Mouse (Mus musculus) bone marrow, adult 2 months (tissue): ENCODE data around the gene Lamtor3. TPM values are rescaled to one million over a fixed set of nuclear protein-coding genes. Genes with fewer than 3 reads are reported as not detected.

Experiments used
- H3K27ac ChIP-seq: fragments of 200-500 bp; 2 replicates; pipeline ENCODE4 v1.5.1; 2012; ENCODE audit warnings: low read depth, mild to moderate bottlenecking, control low read depth, inconsistent platforms, low read length; ENCODE audit not compliant: control insufficient read depth, poor library complexity, insufficient read depth
- H3K4me1 ChIP-seq: fragments of 200-500 bp; 2 replicates; pipeline ENCODE4 v1.6.1; 2011; ENCODE audit warnings: low read length; ENCODE audit not compliant: control insufficient read depth, insufficient read depth
- H3K4me3 ChIP-seq: fragments of 200-500 bp; replicated peaks from 2 replicates; pipeline ENCODE3; 2011; ENCODE audit warnings: mild to moderate bottlenecking, low read depth, low read length, control low read depth; ENCODE audit not compliant: control insufficient read depth
- CTCF ChIP-seq: fragments of 200-500 bp; IDR thresholded peaks from 2 replicates; pipeline ENCODE4 v1.5.1; 2011; ENCODE audit warnings: low read length, control low read depth; ENCODE audit not compliant: control insufficient read depth, insufficient read depth
- POLR2A ChIP-seq: fragments of 200-500 bp; IDR thresholded peaks from 2 replicates; pipeline ENCODE4 v1.6.1; 2011; ENCODE audit warnings: low read depth, mild to moderate bottlenecking, control low read depth, low read length, borderline replicate concordance; ENCODE audit not compliant: control insufficient read depth
- WGBS: fragments of 180-500 bp; shearing (Covaris S2); methylation state at CpG from one replicate; pipeline ENCODE4 v1.1.7; 2018; 5-methylcytosine and 5-hydroxymethylcytosine counted together
- polyA plus RNA-seq: library from polyadenylated mRNA; stranded (reverse); fragments of >200 nt; gene quantifications from 2 replicates; pipeline ENCODE4 v1.2.4, GENCODE M21; 2011; ENCODE audit warnings: low replicate concordance; ENCODE audit not compliant: missing spikeins, insufficient read depth, insufficient read length

Gene Lamtor3
- polyA plus RNA-seq: 41.6 and 45.1 TPM in 2 replicates

DNA sequence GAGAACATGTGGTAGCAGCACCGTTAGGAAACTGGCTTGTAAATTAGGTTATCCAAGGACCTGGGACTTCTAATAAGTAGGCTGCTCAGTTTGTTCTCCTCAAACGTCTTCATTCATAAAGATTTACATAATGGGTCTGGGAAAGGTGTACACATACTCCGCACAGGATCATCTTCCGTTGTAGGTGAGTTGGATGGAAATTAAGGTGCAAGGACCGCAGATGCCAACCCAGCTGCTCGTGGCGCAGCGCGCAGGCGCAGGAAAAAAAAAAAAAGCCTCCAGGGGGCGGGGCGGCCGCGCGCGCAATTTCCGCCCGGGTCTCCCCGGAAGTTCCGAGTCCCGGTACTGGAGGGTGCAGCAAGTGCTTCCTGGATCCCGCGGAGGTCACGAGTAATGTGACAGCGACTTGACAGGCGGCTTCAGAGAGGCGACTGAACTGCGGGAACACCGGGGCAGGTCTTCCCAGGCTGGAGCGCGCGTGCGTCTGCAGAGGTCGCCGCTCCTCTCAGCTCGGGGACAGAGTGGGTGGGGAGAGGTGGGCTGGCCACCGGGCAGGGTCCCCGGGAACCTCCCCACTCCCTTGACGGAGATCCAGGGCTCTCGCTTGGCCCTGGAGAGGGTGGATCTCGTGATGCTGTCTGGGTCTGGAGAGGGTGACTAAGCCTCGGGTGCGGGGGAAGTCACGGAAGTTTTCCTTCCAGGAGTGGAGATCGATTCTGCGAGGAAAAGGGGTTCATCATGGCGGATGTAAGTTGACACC is at the start of gene Lamtor3:
Gene Lamtor3 (plus strand): TSS at position 335 of the 760 bp plus-strand sequence.
- TF ChIP-seq CTCF (no peak), POLR2A (peak; percentile 64; the same call in 1 of the 2 replicates)
- under 1% methylated on average over 47 of the region's 47 CpGs for WGBS

DNA sequence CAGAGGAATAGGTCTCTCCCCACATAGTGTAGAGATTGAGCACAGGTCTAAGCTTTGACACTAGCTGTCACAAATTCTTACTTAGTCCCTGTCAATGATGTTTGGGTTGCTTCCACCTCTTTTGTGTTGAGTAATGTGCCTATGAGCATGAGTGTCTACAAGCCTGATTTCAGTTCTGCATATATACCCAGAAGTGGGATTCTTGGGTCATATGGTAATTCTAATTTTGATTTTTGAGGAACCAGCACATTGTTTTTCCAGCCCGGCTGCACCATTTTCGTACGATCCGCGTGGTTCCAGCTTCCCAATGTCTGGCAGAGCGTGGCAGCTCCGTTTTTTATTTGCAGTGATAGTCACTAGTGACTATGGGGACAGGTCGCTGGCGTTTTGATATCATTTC is 48.9 kb upstream of the Lamtor3 start:
- Histone ChIP-seq H3K27ac (no peak overlapping the region), H3K4me1 (no peaks in the 10 kb centered on the region; the same call in 1 of the 2 replicates), H3K4me3 (no peak overlapping the region)
- TF ChIP-seq POLR2A (no peak), CTCF (no peak)
- WGBS: 84% methylated on average over 9 of the region's 9 CpGs

More for the DNA sequence above, at the start of gene Lamtor3:
- Histone ChIP-seq H3K4me1 (no peaks in the 10 kb centered on the region; the same call in 1 of the 2 replicates), H3K27ac (peak within 1 kb of the TSS; percentile 78), H3K4me3 (peak within 1 kb of the TSS; percentile 90)

DNA sequence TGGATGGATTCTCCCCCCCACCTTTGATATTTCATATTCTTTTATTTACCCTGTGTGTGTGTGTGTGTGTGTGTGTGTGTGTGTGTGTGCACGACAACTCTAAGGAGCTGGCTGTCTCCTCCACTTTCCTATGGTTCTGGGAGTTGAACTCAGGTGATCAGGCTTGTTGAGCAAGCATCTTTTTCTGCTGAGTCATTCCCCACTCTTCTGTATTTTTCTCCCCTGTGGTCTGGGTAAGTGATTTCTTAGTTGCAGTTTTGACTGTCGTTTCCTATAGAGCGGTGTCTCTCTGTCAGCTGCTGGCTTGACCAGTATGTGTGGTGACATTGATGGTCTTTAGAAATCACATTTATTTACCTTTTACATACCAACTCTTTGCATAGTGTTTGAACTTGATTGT is 39.0 kb upstream of the Lamtor3 start:
- 12% methylated on average over 3 of the region's 3 CpGs for WGBS

DNA sequence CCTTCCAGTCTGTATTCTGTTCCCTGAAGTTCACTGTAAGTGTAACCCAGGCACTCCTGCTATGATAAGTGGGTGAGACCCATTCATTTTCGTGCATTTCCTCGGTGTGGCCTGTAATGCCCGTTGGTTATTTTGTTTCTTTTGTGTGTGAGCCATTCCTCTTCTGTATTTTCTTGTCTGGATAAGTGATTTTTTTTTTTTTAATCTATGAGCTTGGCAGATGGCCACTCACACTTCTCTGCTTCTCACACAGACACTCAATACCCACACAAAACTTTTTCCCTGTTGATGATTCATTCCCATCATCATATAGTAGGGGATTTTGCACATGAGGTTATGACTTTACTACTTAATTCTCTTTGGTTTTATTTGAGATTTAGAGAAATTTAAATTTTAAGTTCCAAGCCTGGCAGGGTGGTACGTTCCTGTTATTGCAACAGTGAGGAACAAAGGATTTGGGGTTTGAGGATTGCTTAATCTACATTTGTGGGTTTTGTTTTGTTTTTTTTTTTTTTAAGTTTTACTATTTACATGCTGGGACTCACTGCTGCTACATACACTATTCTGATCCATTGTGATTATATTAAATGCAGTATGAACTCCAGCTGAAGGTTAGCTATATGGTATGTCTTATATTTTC is 38.1 kb upstream of the Lamtor3 start:
- TF ChIP-seq CTCF (no peak), POLR2A (no peak)
- Histone ChIP-seq H3K4me3 (no peak overlapping the region), H3K27ac (peak overlapping the region; percentile 52), H3K4me1 (peaks cover 2% of the 10 kb centered on the region)
- WGBS: 47% methylated on average over 4 of the region's 4 CpGs

More for the DNA sequence above, 39.0 kb upstream of the Lamtor3 start:
- H3K4me1 ChIP-seq: peaks cover 2% of the 10 kb centered on the region
- TF ChIP-seq CTCF (no peak), POLR2A (no peak)
- H3K27ac ChIP-seq: no peak overlapping the region
- H3K4me3 ChIP-seq: no peak overlapping the region

DNA sequence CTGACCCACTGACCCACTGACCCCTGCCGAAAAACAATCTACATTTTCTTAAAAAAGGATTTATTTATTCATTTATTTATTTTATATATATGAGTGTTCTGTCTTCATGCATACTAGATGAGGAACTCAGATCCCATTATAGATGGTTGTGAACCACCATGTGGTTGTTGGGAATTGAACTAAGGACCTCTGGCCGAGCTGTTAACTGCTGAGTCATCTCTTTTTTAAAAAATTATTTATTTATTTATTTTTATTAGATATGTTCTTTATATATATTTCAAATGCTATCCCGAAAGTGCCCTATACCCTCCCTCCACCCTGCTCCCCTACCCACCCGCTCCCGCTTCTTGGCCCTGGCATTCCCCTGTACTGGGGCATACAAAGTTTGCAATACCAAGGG is 37.2 kb upstream of the Lamtor3 start:
- Histone ChIP-seq H3K4me1 (peaks cover 2% of the 10 kb centered on the region), H3K4me3 (no peak overlapping the region), H3K27ac (no peak overlapping the region)
- TF ChIP-seq POLR2A (no peak), CTCF (no peak)
- 90% methylated on average over 5 of the region's 5 CpGs for WGBS

DNA sequence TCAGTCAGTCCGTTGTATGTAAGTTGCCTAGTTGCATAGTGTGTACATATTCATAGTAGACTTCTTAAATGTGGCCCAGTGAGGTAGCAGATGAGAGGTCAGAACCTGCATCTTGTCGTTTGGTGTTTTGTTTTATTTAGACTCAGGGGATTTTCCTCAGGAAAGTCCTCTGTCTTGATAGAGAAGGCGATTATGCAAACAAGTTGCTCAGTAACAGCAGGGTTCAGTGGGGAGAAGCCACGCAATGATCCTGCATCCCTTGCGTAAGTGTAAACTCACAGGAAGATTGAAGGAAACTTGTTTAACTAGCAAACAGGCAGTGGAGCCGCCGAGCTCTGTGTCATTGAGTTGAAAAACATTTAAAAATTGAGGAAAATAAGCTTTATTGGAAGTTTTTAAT is 30.3 kb upstream of the Lamtor3 start:
- 58% methylated on average over 7 of the region's 7 CpGs for WGBS

DNA sequence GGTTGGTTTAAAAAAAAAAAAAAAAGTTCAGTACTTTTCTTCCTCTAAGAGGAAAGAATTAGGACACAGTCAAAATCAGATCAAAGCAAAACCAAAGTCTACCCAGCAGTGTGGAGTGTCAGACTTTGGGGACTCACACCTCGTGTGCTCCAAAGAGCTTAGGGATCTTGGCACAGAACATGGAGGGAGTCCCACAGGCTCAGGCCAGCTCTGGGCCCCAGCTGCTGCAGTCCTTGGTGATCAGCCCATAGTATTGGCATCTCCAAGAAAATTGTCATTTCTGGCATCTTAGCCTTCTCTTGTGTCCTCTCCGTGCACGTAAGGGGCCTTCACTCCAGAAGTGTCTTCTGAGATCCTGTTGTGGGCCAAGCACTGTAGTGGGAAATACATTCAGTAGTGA is 27.2 kb upstream of the Lamtor3 start:
- Histone ChIP-seq H3K4me1 (no peaks in the 10 kb centered on the region; the same call in 1 of the 2 replicates), H3K4me3 (no peak overlapping the region), H3K27ac (no peak overlapping the region)
- no peak for TF ChIP-seq POLR2A
- no peak for TF ChIP-seq CTCF
- whole genome bisulfite sequencing: 80% methylated on average over 3 of the region's 3 CpGs

More for the DNA sequence above, 30.3 kb upstream of the Lamtor3 start:
- Histone ChIP-seq H3K4me1 (no peaks in the 10 kb centered on the region; the same call in 1 of the 2 replicates), H3K27ac (no peak overlapping the region), H3K4me3 (no peak overlapping the region)
- no peak for TF ChIP-seq CTCF
- TF ChIP-seq POLR2A: no peak

DNA sequence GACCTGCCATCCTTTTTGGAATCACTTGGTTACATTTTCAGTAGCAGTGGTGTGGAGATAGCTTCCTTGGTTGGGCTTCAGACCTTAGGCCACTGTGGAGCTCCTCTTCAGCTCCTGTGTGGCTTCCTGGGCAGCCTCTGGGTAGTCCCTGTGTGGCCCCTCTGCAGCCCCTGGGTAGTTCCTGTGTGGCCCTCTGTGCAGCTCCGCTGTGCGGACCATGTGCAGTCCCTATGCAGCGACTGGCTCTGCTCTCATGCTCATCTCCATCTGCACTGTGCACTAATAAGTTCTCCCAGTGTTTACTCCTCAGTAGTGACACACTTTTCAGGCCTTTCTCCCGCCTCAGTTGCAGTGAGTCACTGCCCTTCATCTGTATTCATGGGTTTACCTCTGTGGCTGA is 26.2 kb upstream of the Lamtor3 start:
- 89% methylated on average over 4 of the region's 4 CpGs for WGBS

More for the DNA sequence above, 26.2 kb upstream of the Lamtor3 start:
- H3K4me1 ChIP-seq: no peaks in the 10 kb centered on the region; the same call in 1 of the 2 replicates
- TF ChIP-seq POLR2A (no peak), CTCF (no peak)
- peak overlapping the region; percentile 24 for H3K27ac ChIP-seq
- H3K4me3 ChIP-seq: no peak overlapping the region
